Mouse (Mus musculus): ENCODE measurements around the gene Ets1. TPM values are rescaled to one million over a fixed set of nuclear protein-coding genes. Genes with fewer than 3 reads are reported as not detected.

Ets1 gene
- total RNA-seq, 4 experiments from 2014 or later: 9.7 to 11.3 (median 10.7) TPM

- DNase-seq (ENCODE audit: low spot score in 2 of 2): no peak
These were observed 122.4 kb downstream of the Ets1 start for GRCm38 (mm10) chr9:32758280-32758905.

- DNase-seq (ENCODE audit: low spot score in 2 of 2): no peak
These were observed 124.7 kb downstream of the Ets1 start for GRCm38 (mm10) chr9:32760649-32761157.

DNA sequence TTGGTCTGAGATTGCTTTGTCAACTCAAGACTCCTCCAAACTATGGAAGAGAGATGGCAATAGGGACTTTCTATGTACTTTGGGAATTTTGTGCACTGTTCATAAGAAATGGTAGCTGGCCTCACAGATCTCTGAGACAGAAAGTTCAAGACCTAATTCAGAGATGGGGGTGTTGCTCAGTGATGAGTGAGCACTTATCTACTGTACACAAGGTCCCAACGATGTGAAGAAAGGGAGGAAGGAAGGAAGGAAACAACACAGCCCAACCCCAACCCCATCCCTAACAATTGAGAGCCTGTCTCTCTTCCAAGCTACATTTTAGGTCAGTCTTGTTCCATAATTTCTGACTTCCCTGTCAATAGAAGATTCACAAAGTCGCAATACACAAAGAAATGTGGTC, 125.3 kb downstream of the Ets1 start:
- DNase-seq (ENCODE audit: low spot score in 2 of 2): no peak

- DNase-seq (ENCODE audit: low spot score in 2 of 2): peak in 1 of 2 experiments; percentile 50
These were observed 128.4 kb downstream of the Ets1 start for GRCm38 (mm10) chr9:32764374-32764773.

- no peak for DNase-seq (ENCODE audit: low spot score in 2 of 2)
These were observed 129.1 kb downstream of the Ets1 start for GRCm38 (mm10) chr9:32765123-32765522.

GRCm38 (mm10) chr9:32778866-32779265, 142.8 kb downstream of the Ets1 start:
- DNase-seq (ENCODE audit: low spot score in 2 of 2): no peak

DNA sequence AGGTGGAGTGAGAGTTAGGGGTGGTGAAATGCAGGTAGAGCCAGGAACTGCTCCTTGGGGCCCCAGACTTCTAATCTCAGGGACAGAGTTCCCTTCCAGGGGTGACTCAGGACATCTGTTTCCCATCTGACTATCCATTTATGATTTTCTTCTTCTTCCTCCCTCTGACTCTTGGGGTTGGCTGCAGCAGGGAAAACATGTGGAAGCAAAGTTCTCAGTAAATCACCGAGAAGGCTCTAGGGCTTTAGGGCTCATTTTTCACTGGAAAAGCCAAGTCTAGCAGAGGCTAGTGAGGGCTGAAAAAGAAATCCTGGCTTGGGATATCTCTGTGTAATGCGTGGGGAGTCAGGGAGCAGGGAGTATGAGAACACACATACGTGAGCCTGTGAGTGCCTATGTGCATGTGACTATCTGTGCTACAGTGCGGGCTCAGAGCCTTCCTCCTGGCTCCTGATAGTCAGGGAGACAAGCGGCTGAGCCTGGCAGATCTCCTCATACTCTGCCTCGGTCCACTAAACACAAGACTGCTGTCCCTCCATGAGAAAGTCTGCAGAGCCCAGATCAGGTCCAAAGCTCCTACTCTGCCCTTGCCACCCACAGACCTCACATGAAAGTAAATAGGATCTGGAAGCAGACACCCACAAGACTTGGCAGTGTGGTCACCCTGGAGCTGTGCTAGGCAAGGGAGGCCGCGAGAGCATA, 146.5 kb downstream of the Ets1 start:
- no peak for DNase-seq (ENCODE audit: low spot score in 2 of 2)

DNA sequence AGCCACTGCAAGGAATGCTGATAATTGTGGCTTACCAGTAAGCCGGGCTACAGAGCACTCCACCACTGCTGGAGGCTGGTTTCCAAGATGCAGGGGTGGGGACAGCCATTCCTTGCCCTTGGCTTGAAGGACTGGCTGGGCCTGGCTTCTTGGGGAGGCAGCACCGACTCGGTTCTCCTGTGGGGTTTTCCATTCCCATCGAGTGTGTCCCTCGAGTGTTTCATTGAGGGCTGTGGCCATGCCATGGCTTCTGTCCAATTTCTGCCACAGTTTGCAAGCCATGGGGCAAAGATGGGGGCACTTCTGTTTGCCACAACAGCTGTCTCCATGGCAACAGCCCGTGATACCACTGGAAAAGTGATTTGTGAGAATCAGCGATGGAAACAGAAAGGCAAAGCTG, 151.1 kb downstream of the Ets1 start:
- no peak for DNase-seq (ENCODE audit: low spot score in 2 of 2)

- DNase-seq (ENCODE audit: low spot score in 2 of 2): no peak
These were observed 151.6 kb downstream of the Ets1 start for GRCm38 (mm10) chr9:32787615-32788014.

- DNase-seq (ENCODE audit: low spot score in 2 of 2): no peak
These were observed 153.3 kb downstream of the Ets1 start for GRCm38 (mm10) chr9:32789306-32789705.

DNA sequence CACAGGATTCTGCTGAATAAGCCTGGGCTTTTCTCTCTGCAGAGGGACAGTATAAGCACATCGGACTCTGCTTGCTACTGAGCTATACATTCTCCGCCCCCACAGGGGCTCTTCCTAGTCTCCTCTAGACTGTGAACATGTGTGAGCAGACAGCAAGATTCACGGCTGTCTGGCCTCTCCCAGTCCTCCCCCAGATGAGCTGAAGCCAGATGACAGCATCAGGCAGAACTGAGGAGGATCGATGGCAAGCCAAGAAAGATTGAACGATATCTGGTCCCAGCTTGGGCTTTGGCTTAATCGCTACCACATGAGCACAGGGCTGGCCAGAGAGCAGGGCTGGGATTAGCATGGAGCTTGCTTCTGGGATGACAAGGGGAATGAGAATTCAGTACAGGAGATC, 155.7 kb downstream of the Ets1 start:
- no peak for DNase-seq (ENCODE audit: low spot score in 2 of 2)

- DNase-seq (ENCODE audit: low spot score in 2 of 2): no peak
These were observed 162.2 kb downstream of the Ets1 start for GRCm38 (mm10) chr9:32798171-32798570.

DNA sequence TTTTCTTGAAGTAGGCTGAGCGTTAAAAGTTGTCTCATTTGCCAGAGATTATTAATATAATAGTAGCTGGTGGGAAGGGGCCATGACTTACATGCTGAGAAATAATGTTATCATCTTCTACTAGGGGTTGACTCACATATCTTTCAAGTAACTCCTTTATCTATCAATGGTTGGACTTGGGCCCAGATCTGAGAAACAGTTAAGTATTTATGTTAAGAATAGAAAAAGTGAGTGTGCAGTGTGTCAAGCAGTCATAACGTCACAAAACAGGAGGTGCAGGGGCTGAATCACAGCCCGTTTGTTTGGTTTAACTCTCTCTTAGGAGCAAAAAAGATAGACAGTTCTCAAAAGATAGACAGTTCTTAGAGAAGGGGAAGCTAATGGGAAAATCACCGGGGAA, 170.1 kb downstream of the Ets1 start:
- DNase-seq (ENCODE audit: low spot score in 2 of 2): no peak

Other genes starting within 250 kb of the Ets1 start
- gene Fli1, start 93.4 kb upstream of the Ets1 start, total RNA-seq (2022): 1 to 10 TPM; 4.2 to 7.7 (median 6.6) TPM